Mouse (Mus musculus) adrenal gland, postnatal 4 days (tissue): ENCODE results near the gene Retreg2. TPM values are rescaled to one million over a fixed set of nuclear protein-coding genes. Genes with fewer than 3 reads are reported as not detected.

Source experiments
- DNase-seq, 2 experiments: peaks; one replicate each; pipeline ENCODE4 v3.0.0; 2021 to 2022; ENCODE audit warnings: low spot score in 2 of 2, mixed read lengths in 2 of 2
- total RNA-seq, 2 experiments: library from RNA; stranded (reverse); gene quantifications; 2 replicates each; pipeline ENCODE4 v1.2.3; 2021

Gene Retreg2
- total RNA-seq, 2 experiments from 2014 or later: 90.3 to 92.2 TPM

DNA sequence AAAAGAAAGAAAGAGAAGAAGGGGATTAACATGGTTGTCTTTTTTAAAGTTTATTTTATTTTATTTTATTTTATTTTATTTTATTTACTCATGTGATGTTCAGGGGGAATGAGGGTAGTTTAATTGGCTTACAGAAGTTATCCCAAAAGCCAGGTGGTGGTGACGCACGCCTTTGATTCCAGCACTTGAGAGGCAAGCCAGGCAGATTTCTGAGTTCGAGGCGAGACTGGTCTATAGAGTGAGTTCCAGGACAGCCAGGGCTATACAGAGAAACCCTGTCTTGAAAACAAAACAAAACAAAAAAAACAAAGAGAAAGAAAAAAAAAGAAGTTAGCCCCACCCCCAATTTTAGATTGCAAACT lies 17.7 kb downstream of the Retreg2 start:
- no peak for DNase-seq

DNA sequence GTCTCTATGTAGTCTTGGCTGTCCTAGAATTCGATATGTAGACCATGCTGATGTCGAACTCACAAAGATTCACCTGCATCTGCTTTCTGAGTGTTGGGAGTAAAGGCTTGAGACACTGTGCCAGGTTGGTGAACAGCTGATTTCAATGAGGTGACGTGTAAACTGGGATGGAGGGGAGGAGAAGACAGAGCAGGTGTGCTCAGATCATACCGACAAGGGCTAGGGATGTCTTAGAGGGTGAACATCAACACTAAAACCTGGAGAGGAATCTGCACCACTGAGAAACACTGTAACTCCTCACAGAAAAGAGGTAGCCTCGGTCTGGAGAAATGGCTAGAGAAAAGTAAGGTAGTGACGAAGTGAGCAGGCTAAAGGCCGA lies 25.5 kb downstream of the Retreg2 start:
- DNase-seq: no peak

DNA sequence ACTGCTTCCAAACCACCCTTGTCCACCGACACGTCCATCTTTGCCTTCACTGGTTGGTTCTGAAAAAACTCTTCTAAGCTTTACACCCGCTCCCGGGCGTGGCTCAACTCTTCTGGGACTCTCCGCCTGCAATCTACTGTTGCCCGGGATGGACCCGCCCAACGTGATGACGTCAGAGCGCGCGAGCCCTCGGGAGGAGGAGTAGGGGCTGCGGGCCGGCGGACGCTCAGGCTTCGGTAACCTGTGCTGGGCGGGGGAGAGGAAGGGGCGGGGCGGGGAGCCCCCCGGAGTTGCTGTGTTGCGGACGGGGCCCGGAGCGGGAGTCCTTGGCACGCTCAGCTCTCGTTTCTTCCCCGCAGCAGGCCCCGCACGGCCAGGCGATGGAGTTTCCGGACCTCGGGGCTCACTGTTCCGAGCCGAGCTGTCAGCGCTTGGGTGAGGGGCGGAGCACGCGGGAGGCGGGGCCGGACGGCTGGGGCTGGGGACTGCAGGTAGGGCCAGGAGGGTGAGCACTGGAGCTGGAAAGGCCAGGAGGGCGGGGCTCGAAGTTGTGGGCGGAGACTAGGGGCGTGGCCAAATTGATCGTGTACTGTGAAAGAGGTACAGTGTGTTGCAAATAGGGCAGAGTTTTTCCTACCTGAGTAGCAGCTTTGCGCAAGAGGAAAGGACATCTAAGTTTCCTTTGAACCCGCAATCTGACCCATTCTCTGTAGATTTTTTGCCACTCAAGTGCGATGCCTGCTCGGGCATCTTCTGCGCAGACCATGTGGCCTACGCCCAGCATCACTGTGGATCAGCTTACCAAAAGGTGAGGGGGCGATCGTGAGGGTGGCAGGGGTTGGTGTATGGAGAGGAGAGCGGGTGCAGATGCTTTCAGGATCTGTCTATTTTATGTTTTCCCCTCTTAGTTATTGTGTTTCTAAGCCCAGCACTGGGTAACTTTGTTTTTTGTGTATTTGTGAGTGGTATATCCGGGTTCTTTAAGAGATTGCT lies 26.2 kb downstream of the Retreg2 start, which contains the start of gene Zfand2b:
Zfand2b (plus strand) TSS at position 175 of the 993 bp plus-strand sequence.
- peak; percentile 85 to 95 for DNase-seq

DNA sequence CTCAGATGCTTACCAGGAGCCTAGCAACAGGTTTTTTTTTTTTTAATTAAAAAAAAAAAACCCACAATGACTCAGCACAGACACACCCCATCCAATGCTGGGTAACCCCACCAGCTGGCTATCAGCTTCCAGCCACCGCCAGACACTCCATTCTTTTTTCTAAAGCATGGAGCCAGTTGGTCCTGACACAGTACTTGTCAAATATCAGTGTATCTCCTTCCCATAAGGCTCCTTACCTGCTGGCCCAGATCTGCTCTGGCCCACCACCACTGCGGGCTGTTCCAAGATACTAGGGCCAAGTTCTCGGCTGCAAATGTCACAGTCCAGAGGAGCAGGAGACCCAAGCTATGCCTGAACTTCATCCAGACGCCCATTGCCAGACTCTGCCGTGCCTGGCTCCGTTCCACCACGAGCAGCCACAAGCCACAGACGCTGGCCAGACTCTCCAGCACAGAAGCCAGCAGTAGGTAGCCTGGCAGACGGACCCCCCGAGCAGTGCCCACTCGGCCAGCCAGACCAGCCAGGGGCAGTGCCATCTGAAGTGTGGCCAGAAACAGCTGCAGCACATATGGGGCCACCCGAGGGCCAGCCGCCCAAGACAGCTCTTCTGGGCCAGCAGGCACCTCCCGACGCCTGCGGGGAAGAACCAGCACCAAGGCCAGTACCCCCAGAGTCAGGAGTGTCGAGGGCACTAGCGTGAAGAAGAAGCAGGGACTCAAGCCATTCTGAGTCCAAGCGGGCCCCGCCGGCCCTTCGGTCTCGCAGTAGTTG lies 36.9 kb downstream of the Retreg2 start:
- no peak for DNase-seq

DNA sequence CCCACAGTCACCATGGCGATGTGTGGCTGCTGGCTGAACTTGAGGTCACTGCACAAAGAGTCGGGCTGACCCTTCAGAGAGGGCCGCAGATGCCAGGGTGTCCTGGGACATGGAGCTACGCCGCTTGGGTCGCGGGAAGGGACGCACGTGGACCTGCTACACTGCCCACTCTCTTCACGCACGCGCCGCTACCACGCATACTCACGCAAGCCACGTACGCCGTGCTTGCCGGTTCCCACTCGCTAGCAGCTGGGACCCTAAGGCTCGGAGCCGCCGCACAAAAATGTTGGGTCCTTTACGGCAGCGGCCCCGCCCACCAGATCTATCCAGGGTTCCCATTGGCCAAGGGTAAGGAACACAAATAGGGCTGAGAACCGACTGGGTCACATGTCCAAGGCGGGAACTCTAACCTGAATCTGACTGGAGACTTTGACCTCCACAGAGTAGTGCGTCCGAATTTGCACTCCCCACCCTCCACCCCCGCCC lies 37.6 kb downstream of the Retreg2 start, which contains the start of gene Abcb6:
Abcb6 (minus strand) TSS at position 288 of the 486 bp plus-strand sequence.
- peak; percentile 52 to 80 for DNase-seq

DNA sequence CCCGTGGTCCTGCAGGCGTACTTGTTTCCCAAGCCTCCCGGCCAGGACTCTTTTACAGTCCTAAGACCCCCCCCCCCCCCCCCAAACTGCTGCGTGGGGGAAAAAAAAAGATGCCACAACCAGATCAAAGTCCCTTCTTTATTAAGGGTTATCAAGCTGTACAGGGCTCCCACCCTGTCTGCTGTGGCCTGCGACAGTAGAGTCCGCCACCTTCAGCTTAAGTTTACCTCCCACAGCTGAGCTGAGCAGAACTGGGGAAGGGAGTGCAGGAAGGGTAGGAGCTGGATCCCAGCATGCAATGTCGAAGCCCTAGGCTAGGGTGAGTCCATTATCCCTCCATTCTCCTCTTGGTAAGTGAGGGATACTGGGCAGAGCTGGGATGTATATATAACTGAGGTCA lies 38.2 kb downstream of the Retreg2 start:
- no peak for DNase-seq

DNA sequence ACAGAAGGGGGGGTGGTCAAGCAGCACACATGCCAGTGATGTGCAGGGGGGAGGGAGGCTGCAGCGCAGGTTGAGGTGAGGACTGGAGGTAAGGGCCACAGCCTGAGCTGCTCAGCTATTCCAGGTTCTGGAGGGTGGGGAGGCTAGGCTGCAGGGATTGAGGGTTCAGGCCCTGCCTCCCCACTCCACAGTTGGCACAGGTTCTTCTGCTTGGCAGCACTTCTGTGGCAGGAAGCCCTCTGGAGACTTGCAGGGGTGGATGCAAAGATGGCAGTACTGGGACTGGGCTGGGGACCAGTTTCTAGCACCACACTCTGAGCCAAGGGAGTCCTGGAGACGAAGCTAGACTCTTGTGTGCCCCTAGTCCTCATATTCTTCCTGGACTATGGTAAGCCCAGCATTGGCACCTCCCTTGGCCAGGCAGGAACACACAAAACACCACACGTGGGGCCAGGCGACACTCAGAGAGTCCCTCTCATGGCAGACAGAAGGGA lies 38.8 kb downstream of the Retreg2 start:
- DNase-seq: no peak

DNA sequence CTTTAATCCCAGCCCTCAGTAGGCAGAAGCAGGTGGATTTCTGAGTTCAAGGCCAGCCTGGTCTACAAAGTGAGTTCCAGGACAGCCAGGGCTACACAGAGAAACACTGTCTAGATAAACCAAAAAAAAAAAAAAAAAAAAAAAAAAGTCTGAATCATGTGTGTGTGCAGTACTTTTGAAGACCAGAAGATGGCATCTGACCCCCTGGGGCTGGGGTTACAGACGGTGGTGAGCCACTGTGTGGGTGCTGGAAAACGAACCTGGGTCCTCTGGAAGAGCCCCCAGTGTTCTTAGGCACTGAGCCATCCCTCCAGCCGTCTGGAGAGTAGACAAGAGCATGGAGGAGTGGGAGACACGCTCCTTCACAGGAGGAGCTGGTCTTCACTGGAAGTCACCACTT lies 39.6 kb downstream of the Retreg2 start:
- DNase-seq: no peak

DNA sequence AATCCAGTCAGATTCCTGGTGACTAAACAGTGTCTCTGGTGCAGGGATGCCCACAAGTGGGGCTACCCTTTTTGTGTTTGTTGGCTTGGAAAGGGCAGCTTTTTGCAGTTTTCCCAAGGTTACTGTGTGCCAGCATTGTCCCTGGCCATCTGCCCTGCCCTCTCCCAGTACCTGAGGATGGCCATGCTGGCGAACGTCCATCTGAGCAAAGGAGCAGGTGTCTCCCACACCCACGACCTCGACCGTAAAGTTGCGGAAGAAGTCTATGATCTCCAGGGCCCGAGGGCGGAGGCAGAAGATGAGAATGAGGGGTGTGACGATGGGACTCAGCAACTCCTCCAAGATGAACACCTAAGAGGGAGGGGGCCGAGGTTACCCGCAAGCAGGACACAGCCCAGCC lies 42.9 kb downstream of the Retreg2 start:
- no peak for DNase-seq

DNA sequence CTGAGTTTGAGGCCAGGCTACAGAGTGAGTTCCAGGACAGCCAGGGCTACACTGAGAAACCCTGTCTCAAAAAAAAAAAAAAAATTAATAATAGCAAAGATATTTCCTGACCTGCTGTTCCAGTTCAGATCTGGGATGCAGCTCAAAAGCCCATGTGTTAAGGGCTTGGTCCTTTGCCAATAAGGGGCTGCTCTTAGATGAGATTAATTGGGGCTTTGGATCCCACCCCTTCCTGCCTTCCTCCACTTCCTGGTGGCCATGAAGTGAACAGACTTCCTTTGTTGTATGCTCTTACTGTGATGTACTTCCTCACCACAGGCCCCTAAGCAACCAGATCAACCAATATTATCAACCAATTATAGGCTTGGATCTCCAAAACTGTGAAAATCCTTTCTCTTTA lies 44.5 kb downstream of the Retreg2 start:
- no peak for DNase-seq

DNA sequence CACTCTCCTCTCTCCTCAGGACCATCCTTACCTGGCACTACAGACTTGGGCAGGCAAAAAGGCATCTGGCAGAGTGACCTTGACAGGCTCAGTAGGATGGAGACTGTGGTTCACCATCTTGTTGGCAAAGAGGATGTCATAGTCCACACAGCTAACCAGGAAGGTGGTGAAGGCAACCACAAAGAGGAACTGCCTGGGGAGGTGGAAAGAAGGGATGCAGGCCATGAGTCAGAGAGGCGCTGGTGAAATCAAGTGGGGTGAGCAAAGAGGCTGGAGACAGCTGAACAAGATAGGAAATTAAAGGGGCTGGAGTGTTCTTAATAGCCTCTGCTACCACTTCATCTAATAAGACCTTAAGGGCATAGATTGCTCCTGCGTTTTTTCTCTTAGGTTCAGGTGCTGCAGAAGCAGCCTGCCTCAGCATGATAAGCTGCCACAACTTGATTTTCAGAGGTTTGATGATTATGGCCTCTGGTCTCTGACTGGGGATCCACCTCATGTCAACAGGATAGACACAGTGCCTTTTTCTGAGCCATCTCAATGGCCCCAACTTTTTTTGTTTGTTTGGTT lies 45.4 kb downstream of the Retreg2 start:
- no peak for DNase-seq

DNA sequence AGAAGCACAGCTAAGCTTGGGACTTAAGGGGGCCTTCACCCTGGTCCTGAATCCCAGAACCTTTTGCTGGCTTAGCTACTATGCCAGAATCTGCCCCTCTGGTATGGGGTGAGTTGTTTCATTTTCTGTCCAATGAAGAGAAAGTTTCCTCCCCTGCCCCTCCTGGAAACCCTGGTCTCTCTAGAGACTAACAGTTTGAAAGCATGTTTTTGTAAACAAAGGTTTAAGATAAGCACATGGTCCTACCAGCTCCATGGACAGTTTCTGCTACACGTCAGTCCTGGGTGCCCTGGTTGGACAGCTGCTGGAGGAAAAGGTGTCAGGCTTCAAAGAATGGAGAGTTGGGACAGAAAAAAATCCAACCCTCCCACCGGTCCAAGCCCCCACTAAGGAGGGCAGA lies 48.0 kb downstream of the Retreg2 start:
- no peak for DNase-seq

DNA sequence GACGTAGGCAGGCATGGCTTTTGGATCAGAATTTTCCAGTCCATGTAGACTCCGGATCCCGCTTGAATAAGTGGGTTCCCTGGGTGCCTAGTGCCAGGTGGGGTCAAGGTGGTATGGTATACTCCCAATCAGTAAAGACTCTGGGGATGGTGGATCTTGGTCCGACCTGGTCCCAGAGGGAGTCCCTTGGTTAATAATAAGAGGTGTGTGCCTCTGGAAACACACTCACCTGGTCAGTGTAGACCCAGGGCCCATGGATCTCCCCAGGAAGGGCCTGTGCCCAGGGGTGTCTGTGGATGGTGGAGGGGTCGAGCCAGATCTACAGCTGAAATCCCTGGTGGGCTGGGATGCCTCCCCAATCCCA lies 48.7 kb downstream of the Retreg2 start:
- DNase-seq: no peak

DNA sequence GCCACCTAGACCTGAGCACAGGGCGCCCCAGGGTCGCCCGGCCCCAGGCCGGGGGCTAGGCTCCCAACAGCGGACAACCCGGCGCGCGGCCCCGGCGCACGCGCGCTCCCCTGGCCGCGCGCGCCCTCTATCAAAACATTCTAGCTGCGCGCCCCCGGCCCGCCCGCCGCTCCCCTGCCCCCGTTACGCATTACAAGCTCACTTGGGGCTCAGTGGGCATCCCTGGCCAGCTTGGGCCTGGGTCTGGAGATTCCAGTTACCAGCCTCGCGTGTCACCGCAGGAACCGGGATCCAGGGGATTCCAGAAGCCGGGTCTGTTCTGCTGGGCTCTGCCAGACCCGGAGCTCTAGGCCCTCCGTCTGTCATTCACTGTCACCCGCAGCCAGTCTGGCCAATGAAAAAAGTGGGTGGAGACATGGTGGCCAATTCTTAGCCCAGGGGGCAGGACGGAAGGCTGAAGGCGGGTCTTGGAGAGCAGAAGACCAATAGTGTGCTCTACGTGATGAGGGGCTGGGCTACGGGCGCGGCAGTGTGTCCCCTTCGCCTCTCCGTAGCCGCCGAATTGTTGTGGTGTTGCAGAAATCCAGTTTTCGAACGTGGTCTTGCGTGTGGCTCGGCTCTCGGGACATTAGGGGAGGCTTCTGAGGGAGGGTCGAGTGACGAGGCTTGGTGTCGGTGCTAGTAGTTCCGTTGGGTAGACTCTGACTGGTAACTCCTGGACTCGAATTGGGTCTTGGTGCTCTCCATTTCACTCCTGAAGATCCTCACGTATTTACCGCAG lies 49.2 kb downstream of the Retreg2 start, which contains the start of the genes Ankzf1 and Atg9a:
Ankzf1 (plus strand) TSS at position 530 of the 781 bp plus-strand sequence.
Atg9a (minus strand) TSS at position 575 of the 781 bp plus-strand sequence.
- peak; percentile 65 to 93 for DNase-seq

DNA sequence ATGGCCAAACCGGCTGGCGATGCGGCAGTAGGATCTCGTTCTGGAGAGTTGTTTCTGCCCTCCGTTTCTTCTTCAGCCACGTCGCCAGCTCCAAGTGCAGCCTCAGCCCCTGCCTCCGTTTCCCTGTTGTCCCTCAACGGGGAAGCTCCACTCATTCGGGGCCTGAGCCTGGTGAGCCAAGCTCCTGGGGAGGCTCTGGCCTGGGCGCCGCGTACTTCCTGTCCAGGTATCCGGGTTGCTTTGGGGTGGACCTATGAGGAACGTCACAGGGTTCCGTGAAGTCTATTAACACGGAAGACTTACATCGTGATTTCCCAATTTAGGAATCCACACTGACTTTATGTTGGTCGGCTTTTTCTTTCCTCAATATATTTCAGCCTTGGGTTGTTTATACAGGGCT lies 49.9 kb downstream of the Retreg2 start:
- DNase-seq: no peak

Other genes starting within 250 kb of the Retreg2 start
- gene Cryba2, start 249.6 kb upstream of the Retreg2 start, total RNA-seq: 1 to 10 TPM; 2.0 to 3.3 TPM
- gene Cfap65, start 207.2 kb upstream of the Retreg2 start, total RNA-seq: not detected
- gene Ihh, start 191.1 kb upstream of the Retreg2 start, total RNA-seq: under 1 TPM; 0.45 to 0.70 TPM
- gene Nhej1, start 17.6 kb upstream of the Retreg2 start, total RNA-seq: 1 to 10 TPM; 4.4 to 4.5 TPM
- 1 to 10 TPM in 1 of 2 experiments, under 1 TPM in 1; 0.56 to 1.6 TPM for gene Slc23a3, start 8.9 kb upstream of the Retreg2 start, total RNA-seq
- gene Cnppd1, start 67 bp upstream of the Retreg2 start, total RNA-seq: 10 to 100 TPM; 52.1 to 55.4 TPM
- 10 to 100 TPM; 27.5 to 31.4 TPM for gene Zfand2b, start 25.9 kb downstream of the Retreg2 start, total RNA-seq
- gene Abcb6, start 37.6 kb downstream of the Retreg2 start, total RNA-seq: 10 to 100 TPM; 42.1 TPM
- 10 to 100 TPM; 23.0 to 27.3 TPM for gene Ankzf1, start 49.4 kb downstream of the Retreg2 start, total RNA-seq
- 10 to 100 TPM; 38.0 to 41.8 TPM for gene Atg9a, start 49.4 kb downstream of the Retreg2 start, total RNA-seq
- 10 to 100 TPM; 45.2 to 67.4 TPM for gene Glb1l, start 68.0 kb downstream of the Retreg2 start, total RNA-seq
- 100 to 1,000 TPM in 1 of 2 experiments, 10 to 100 TPM in 1; 96.8 to 110 TPM for gene Stk16, start 68.1 kb downstream of the Retreg2 start, total RNA-seq
- 10 to 100 TPM; 46.4 to 54.4 TPM for gene Tuba4a, start 77.1 kb downstream of the Retreg2 start, total RNA-seq
- not detected for gene A630095N17Rik, start 89.3 kb downstream of the Retreg2 start, total RNA-seq
- gene Dnajb2, start 93.6 kb downstream of the Retreg2 start, total RNA-seq: 10 to 100 TPM; 40.5 to 42.5 TPM
- 10 to 100 TPM; 79.8 to 81.3 TPM for gene Ptprn, start 121.7 kb downstream of the Retreg2 start, total RNA-seq
- 100 to 1,000 TPM; 138 to 152 TPM for gene Resp18, start 135.6 kb downstream of the Retreg2 start, total RNA-seq
- gene Dnpep, start 175.2 kb downstream of the Retreg2 start, total RNA-seq: 100 to 1,000 TPM; 106 to 113 TPM
- gene Des, start 217.6 kb downstream of the Retreg2 start, total RNA-seq: 10 to 100 TPM; 40.5 to 78.8 TPM
- 10 to 100 TPM; 32.4 to 33.7 TPM for gene Speg, start 232.5 kb downstream of the Retreg2 start, total RNA-seq